Mouse (Mus musculus) heart, embryonic 12.5 days (tissue): ENCODE measurements around the gene Med29. TPM values are rescaled to one million over a fixed set of nuclear protein-coding genes. Genes with fewer than 3 reads are reported as not detected.
A peak's percentile ranks its signal among the peaks of the same experiment; 100 is the strongest.

ENCODE experiments used
- ATAC-seq: fragments of 200-750 bp; cut with Nextera tagmentation; 2 replicates; pipeline ENCODE4 v1.8.0; 2017; ENCODE audit warnings: moderate TSS enrichment, moderate library complexity; ENCODE audit not compliant: insufficient number of reproducible peaks, low FRiP score
- H3K27ac ChIP-seq: fragments of 300-500 bp; sonication (generic); 2 replicates; pipeline ENCODE4 v1.5.1; 2016; ENCODE audit warnings: mild to moderate bottlenecking, moderate library complexity; ENCODE audit not compliant: poor library complexity, severe bottlenecking
- H3K27me3 ChIP-seq: fragments of 300-500 bp; sonication (generic); replicated peaks from 2 replicates; pipeline ENCODE4 v1.6.1; 2016; ENCODE audit warnings: mild to moderate bottlenecking, moderate library complexity
- H3K36me3 ChIP-seq: fragments of 300-500 bp; sonication (generic); 2 replicates; pipeline ENCODE4 v1.6.1; 2016; ENCODE audit warnings: mild to moderate bottlenecking, moderate library complexity
- H3K4me1 ChIP-seq: fragments of 300-500 bp; sonication (generic); replicated peaks from 2 replicates; pipeline ENCODE4 v1.6.1; 2016; ENCODE audit warnings: mild to moderate bottlenecking
- H3K4me2 ChIP-seq: fragments of 300-500 bp; sonication (generic); 2 replicates; pipeline ENCODE4 v1.6.1; 2016; ENCODE audit warnings: mild to moderate bottlenecking, moderate library complexity
- H3K4me3 ChIP-seq: fragments of 300-500 bp; sonication (generic); 2 replicates; pipeline ENCODE4 v1.5.1; 2016; ENCODE audit warnings: mild to moderate bottlenecking
- H3K9ac ChIP-seq: fragments of 300-500 bp; sonication (generic); 2 replicates; pipeline ENCODE4 v1.6.1; 2016; ENCODE audit warnings: mild to moderate bottlenecking, moderate library complexity
- H3K9me3 ChIP-seq: fragments of 300-500 bp; sonication (generic); replicated peaks from 2 replicates; pipeline ENCODE4 v1.6.1; 2016; ENCODE audit warnings: mild to moderate bottlenecking, moderate library complexity
- WGBS: fragments of 180-500 bp; shearing (Covaris S2); methylation state at CpG from one replicate; pipeline ENCODE4 v1.1.7; 2016; 5-methylcytosine and 5-hydroxymethylcytosine counted together
- polyA plus RNA-seq: library from polyadenylated mRNA; unstranded; fragments of >200 nt; fragmentation: Nextera tagmentation; extraction: Ambion mirVana; gene quantifications from 2 replicates; pipeline ENCODE4 v1.2.1, GENCODE M21; 2016

Gene Med29
- polyA plus RNA-seq, 1 experiment from 2014 or later: 46.5 TPM

DNA sequence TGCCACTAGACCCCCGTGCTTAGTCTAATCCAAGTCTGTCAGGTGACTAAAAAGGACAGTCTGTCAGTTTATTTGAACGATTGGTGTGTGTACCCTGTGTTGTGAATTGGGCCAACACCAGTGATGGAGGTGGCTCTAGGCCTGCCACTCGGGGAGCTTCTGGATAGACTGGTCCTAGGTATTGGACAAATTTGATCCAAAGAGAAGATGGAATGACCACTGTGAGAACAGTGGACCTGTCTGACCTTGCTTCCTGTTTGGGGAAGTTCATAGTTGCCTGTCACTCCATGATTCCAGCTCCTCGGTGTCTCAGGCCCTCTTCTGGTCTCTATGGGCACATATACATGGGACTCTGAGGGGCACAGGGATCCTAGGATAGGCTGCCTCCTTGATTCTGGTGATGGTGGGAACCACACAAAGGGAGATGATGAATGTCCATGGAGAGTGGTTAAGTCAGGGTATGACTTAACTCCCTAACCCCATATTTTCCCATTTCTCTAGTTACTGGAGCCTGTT, 40.8 kb downstream of the Med29 start:
- Histone ChIP-seq H3K36me3 (peaks cover 33% of the 10 kb centered on the region), H3K4me1 (peaks cover 23% of the 10 kb centered on the region), H3K4me2 (peak overlapping the region; percentile 95), H3K27ac (peak overlapping the region; percentile 33; the same call in 1 of the 2 replicates), H3K9ac (peak overlapping the region; percentile 99), H3K27me3 (no peaks in the 10 kb centered on the region), H3K9me3 (no peaks in the 10 kb centered on the region), H3K4me3 (peak overlapping the region; percentile 94)
- ATAC-seq: no peak
- WGBS: 35% methylated on average over 4 of the region's 4 CpGs

DNA sequence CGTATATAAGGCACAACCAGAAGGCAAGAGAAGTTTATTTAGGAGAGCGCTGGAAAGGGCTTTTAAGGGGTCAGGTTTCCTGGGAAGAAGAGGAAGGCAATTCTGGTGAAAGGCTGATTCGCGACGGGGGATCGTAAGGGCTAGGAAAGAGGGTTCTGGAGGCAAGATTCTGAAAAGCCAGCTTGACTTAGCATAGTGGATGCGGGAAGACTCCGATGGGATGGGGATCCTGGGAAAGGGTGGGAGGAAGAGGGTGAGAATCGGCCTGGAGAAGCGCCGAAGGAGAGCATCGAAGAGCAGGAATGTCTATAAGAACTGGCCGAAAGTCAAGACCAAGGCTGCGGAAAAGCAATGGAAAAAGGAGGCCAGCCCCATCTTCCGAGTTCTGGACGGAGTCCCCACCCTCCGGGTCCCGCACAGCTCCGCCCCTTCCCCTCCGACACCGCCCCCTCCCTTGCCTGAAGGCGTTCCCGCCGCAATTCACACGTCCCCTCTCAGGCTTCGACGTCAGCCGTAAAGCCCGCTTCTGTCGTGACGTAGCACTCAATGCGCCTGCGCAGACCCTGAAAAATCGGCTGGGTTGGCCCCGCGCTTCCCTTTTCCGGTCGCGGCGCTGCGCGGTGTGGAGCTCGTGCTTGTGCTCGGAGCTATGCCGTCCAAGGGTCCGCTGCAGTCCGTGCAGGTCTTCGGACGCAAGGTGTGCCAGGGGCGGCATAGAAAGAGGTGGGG, 42.2 kb downstream of the Med29 start, which contains the start of gene Rps16:
Rps16 (plus strand) TSS at position 498 of the 729 bp plus-strand sequence.
- Histone ChIP-seq H3K4me3 (peak within 1 kb of the TSS; percentile 94), H3K36me3 (peaks cover 33% of the 10 kb centered on the region), H3K4me2 (peak within 1 kb of the TSS; percentile 95), H3K27me3 (no peaks in the 10 kb centered on the region), H3K27ac (peak within 1 kb of the TSS; percentile 84), H3K4me1 (peaks cover 18% of the 10 kb centered on the region), H3K9me3 (no peaks in the 10 kb centered on the region), H3K9ac (peak within 1 kb of the TSS; percentile 99)
- ATAC-seq: peak; percentile 97
- WGBS: under 1% methylated on average over 50 of the region's 50 CpGs

GRCm38 (mm10) chr7:28348601-28349000, 43.9 kb downstream of the Med29 start:
- peaks cover 18% of the 10 kb centered on the region for H3K4me1 ChIP-seq
- peaks cover 21% of the 10 kb centered on the region for H3K36me3 ChIP-seq
- no peak overlapping the region for H3K27ac ChIP-seq
- H3K4me2 ChIP-seq: no peak overlapping the region
- no peaks in the 10 kb centered on the region for H3K27me3 ChIP-seq
- H3K9me3 ChIP-seq: no peaks in the 10 kb centered on the region
- 82% methylated on average over 7 of the region's 7 CpGs for WGBS
- no peak overlapping the region for H3K4me3 ChIP-seq
- no peak for ATAC-seq
- no peak overlapping the region for H3K9ac ChIP-seq

DNA sequence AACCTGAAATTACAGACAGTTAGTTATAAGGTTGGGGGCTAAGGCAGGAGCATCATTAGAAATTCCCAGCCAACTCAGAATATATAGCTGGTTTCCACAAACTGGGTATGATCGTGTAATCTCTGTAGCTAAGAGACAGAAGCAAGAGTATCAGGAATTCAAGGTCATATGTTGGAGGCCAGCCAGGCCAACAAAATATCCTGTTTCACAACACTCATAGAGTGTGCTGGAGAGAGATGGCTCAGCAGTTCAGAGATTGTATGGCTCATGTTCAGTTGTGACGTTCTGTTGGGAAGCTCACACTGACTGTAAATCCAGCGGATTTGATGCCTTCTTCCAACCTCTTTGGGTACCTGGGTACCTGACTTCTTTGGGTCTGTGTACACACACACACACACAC, 44.8 kb downstream of the Med29 start:
- peaks cover 13% of the 10 kb centered on the region for H3K36me3 ChIP-seq
- WGBS: 70% methylated on average over 3 of the region's 3 CpGs
- H3K9me3 ChIP-seq: no peaks in the 10 kb centered on the region
- peaks cover 18% of the 10 kb centered on the region for H3K4me1 ChIP-seq
- H3K27ac ChIP-seq: no peak overlapping the region
- no peak for ATAC-seq
- H3K4me2 ChIP-seq: no peak overlapping the region
- H3K4me3 ChIP-seq: no peak overlapping the region
- H3K9ac ChIP-seq: peak overlapping the region; percentile 36; the same call in 1 of the 2 replicates
- no peaks in the 10 kb centered on the region for H3K27me3 ChIP-seq

GRCm38 (mm10) chr7:28344637-28345036, 47.9 kb downstream of the Med29 start:
- Histone ChIP-seq H3K9ac (no peak overlapping the region), H3K27me3 (no peaks in the 10 kb centered on the region), H3K27ac (no peak overlapping the region), H3K36me3 (no peaks in the 10 kb centered on the region), H3K4me2 (no peak overlapping the region), H3K9me3 (no peaks in the 10 kb centered on the region), H3K4me3 (no peak overlapping the region), H3K4me1 (peaks cover 9% of the 10 kb centered on the region)
- no peak for ATAC-seq
- WGBS: 12% methylated on average over 4 of the region's 4 CpGs

DNA sequence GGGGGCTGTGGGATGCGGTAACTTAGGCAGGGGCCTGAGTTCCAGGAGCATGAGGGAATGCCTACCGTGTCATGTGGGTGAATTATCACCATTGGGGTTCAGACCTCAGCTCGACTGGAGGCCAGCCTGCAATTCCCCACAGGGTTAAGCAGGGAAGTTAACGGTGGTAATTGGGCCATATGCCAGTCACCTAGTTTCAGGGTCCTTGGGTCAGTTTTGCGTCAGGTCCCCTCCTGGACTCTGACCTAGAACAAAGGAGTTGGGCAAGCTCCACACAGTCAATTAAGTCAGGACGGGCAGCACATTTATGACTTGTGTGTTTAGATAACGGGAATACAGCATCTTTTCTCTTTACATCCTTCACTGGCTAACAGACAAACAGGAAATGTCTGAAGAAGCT, 51.1 kb downstream of the Med29 start:
- WGBS: 38% methylated on average over 7 of the region's 7 CpGs
- no peak overlapping the region for H3K4me3 ChIP-seq
- no peak overlapping the region for H3K27ac ChIP-seq
- H3K36me3 ChIP-seq: no peaks in the 10 kb centered on the region
- no peak for ATAC-seq
- peaks cover 13% of the 10 kb centered on the region for H3K4me1 ChIP-seq
- H3K9me3 ChIP-seq: no peaks in the 10 kb centered on the region
- H3K9ac ChIP-seq: no peak overlapping the region
- no peaks in the 10 kb centered on the region for H3K27me3 ChIP-seq
- no peak overlapping the region for H3K4me2 ChIP-seq

DNA sequence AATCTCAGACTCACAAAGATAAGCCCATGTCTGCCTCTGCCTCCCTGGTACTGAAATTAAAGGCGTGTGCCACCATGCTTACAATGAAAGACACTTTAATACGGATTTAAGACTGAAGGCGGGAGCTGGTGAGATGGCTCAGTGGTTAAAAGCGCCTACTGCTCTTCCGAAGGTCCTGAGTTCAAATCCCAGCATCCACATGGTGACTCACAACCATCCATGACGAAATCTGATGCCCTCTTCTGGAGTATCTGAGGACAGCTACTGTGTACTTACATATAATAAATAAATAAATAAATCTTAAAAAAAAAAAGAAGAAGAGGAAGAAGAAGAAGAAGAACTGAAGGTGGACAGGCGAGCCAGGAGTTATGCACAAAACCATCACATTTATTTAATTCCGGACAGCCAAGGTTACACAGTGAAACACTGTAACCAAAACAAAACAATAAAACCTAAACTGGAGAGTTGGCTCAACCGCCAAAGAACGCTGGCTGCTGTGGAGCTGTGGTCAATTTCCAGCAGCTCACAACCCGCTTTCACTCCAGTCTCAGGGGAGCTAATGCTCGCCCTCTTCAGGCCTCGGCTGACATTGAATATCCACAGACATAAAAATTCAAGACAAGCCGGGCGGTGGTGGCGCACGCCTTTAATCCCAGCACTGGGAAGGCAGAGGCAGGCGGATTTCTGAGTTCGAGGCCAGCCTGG, 53.1 kb downstream of the Med29 start:
- no peak for ATAC-seq
- no peaks in the 10 kb centered on the region for H3K27me3 ChIP-seq
- H3K36me3 ChIP-seq: peaks cover 8% of the 10 kb centered on the region
- peak overlapping the region; percentile 93 for H3K4me3 ChIP-seq
- H3K9ac ChIP-seq: peak overlapping the region; percentile 71; the same call in 1 of the 2 replicates
- peak overlapping the region; percentile 95 for H3K4me2 ChIP-seq
- peak overlapping the region; percentile 90 for H3K27ac ChIP-seq
- no peaks in the 10 kb centered on the region for H3K9me3 ChIP-seq
- 78% methylated on average over 19 of the region's 19 CpGs for WGBS
- peaks cover 16% of the 10 kb centered on the region for H3K4me1 ChIP-seq

- WGBS: under 1% methylated on average over 77 of the region's 77 CpGs
- ATAC-seq: peak; percentile 99
- Histone ChIP-seq H3K9me3 (no peaks in the 10 kb centered on the region), H3K9ac (peak within 1 kb of the TSS; percentile 95), H3K27me3 (no peaks in the 10 kb centered on the region), H3K36me3 (peaks cover 14% of the 10 kb centered on the region), H3K4me3 (peak within 1 kb of the TSS; percentile 93), H3K4me2 (peak within 1 kb of the TSS; percentile 95), H3K27ac (peak within 1 kb of the TSS; percentile 90), H3K4me1 (peaks cover 16% of the 10 kb centered on the region)
Observed at GRCm38 (mm10) chr7:28338108-28338998, 54.2 kb downstream of the Med29 start, which contains the start of gene Supt5. TSS of gene Supt5 (minus strand) at chr7:28338746.
